Mouse (Mus musculus): ENCODE measurements around the gene Ccni. TPM values are rescaled to one million over a fixed set of nuclear protein-coding genes. Genes with fewer than 3 reads are reported as not detected.

The Ccni gene
- polyA plus RNA-seq, 1 experiment = 117 TPM

- H3K4me3 ChIP-seq (ENCODE audit: low read depth, low read length) = no peak overlapping the region
- H3K4me1 ChIP-seq (ENCODE audit: control insufficient read depth, insufficient read depth, insufficient read length, low read length) = 0 out of 2 replicates have a peak, but pooled peaks cover 2% of the 10 kb centered on the region
- peaks cover 34% of the 10 kb centered on the region for H3K36me3 ChIP-seq (ENCODE audit: control insufficient read depth, insufficient read depth, low read length)
- H3K27me3 ChIP-seq (ENCODE audit: control insufficient read depth, insufficient read depth, low read length) = no peaks in the 10 kb centered on the region
- no peak for TF ChIP-seq CTCF (IDR thresholded peaks at IDR 0.05; ENCODE audit: extremely low read depth, insufficient read length, insufficient replicate concordance, low read depth, low read length)
- TF ChIP-seq POLR2A (IDR thresholded peaks at IDR 0.05; ENCODE audit: low read depth, low read length) = no peak
- H3K27ac ChIP-seq (ENCODE audit: insufficient read depth, low read depth, low read length) = no peak overlapping the region
- 86% methylated on average over 3 of the region's 3 CpGs for WGBS
These were observed 8.1 kb downstream of the Ccni start for GRCm38 (mm10) chr5:93198232-93198631.

- peaks cover 41% of the 10 kb centered on the region for H3K36me3 ChIP-seq (ENCODE audit: control insufficient read depth, insufficient read depth, low read length)
- no peak overlapping the region for H3K27ac ChIP-seq (ENCODE audit: insufficient read depth, low read depth, low read length)
- H3K4me3 ChIP-seq (ENCODE audit: low read depth, low read length) = no peak overlapping the region
- 96% methylated on average over 5 of the region's 5 CpGs for WGBS
- no peaks in the 10 kb centered on the region for H3K27me3 ChIP-seq (ENCODE audit: control insufficient read depth, insufficient read depth, low read length)
- H3K4me1 ChIP-seq (ENCODE audit: control insufficient read depth, insufficient read depth, insufficient read length, low read length) = no peaks in the 10 kb centered on the region
- no peak for TF ChIP-seq POLR2A (IDR thresholded peaks at IDR 0.05; ENCODE audit: low read depth, low read length)
- TF ChIP-seq CTCF (IDR thresholded peaks at IDR 0.05; ENCODE audit: extremely low read depth, insufficient read length, insufficient replicate concordance, low read depth, low read length) = no peak
These were observed 15.9 kb downstream of the Ccni start for GRCm38 (mm10) chr5:93190428-93190827.

GRCm38 (mm10) chr5:93189607-93190006 is 16.7 kb downstream of the Ccni start:
- no peak overlapping the region for H3K4me3 ChIP-seq (ENCODE audit: low read depth, low read length)
- H3K27me3 ChIP-seq (ENCODE audit: control insufficient read depth, insufficient read depth, low read length) = no peaks in the 10 kb centered on the region
- no peaks in the 10 kb centered on the region for H3K4me1 ChIP-seq (ENCODE audit: control insufficient read depth, insufficient read depth, insufficient read length, low read length)
- no peak overlapping the region for H3K27ac ChIP-seq (ENCODE audit: insufficient read depth, low read depth, low read length)
- H3K36me3 ChIP-seq (ENCODE audit: control insufficient read depth, insufficient read depth, low read length) = peaks cover 41% of the 10 kb centered on the region
- WGBS = 68% methylated on average over 3 of the region's 3 CpGs
- no peak for TF ChIP-seq CTCF (IDR thresholded peaks at IDR 0.05; ENCODE audit: extremely low read depth, insufficient read length, insufficient replicate concordance, low read depth, low read length)
- TF ChIP-seq POLR2A (IDR thresholded peaks at IDR 0.05; ENCODE audit: low read depth, low read length) = no peak

- H3K27me3 ChIP-seq (ENCODE audit: control insufficient read depth, insufficient read depth, low read length) = no peaks in the 10 kb centered on the region
- no peak for TF ChIP-seq POLR2A (IDR thresholded peaks at IDR 0.05; ENCODE audit: low read depth, low read length)
- TF ChIP-seq CTCF (IDR thresholded peaks at IDR 0.05; ENCODE audit: extremely low read depth, insufficient read length, insufficient replicate concordance, low read depth, low read length) = no peak
- H3K36me3 ChIP-seq (ENCODE audit: control insufficient read depth, insufficient read depth, low read length) = peaks cover 43% of the 10 kb centered on the region
- H3K4me1 ChIP-seq (ENCODE audit: control insufficient read depth, insufficient read depth, insufficient read length, low read length) = no peaks in the 10 kb centered on the region
- no peak overlapping the region for H3K27ac ChIP-seq (ENCODE audit: insufficient read depth, low read depth, low read length)
- 79% methylated on average over 6 of the region's 6 CpGs for WGBS
- H3K4me3 ChIP-seq (ENCODE audit: low read depth, low read length) = no peak overlapping the region
These were observed 21.7 kb downstream of the Ccni start for GRCm38 (mm10) chr5:93184548-93184947.

GRCm38 (mm10) chr5:93183311-93183710 is 23.0 kb downstream of the Ccni start:
- no peak for TF ChIP-seq CTCF (IDR thresholded peaks at IDR 0.05; ENCODE audit: extremely low read depth, insufficient read length, insufficient replicate concordance, low read depth, low read length)
- TF ChIP-seq POLR2A (IDR thresholded peaks at IDR 0.05; ENCODE audit: low read depth, low read length) = no peak
- Histone ChIP-seq H3K4me1 (ENCODE audit: control insufficient read depth, insufficient read depth, insufficient read length, low read length) (no peaks in the 10 kb centered on the region), H3K27ac (ENCODE audit: insufficient read depth, low read depth, low read length) (no peak overlapping the region), H3K36me3 (ENCODE audit: control insufficient read depth, insufficient read depth, low read length) (peaks cover 39% of the 10 kb centered on the region), H3K27me3 (ENCODE audit: control insufficient read depth, insufficient read depth, low read length) (no peaks in the 10 kb centered on the region), H3K4me3 (ENCODE audit: low read depth, low read length) (no peak overlapping the region)
- WGBS = 83% methylated on average over 6 of the region's 6 CpGs

GRCm38 (mm10) chr5:93180252-93180651 is 26.0 kb downstream of the Ccni start:
- TF ChIP-seq POLR2A (IDR thresholded peaks at IDR 0.05; ENCODE audit: low read depth, low read length) (no peak), CTCF (IDR thresholded peaks at IDR 0.05; ENCODE audit: extremely low read depth, insufficient read length, insufficient replicate concordance, low read depth, low read length) (no peak)

GRCm38 (mm10) chr5:93178616-93179015 is 27.7 kb downstream of the Ccni start:
- Histone ChIP-seq H3K4me1 (ENCODE audit: control insufficient read depth, insufficient read depth, insufficient read length, low read length) (no peaks in the 10 kb centered on the region), H3K27ac (ENCODE audit: insufficient read depth, low read depth, low read length) (no peak overlapping the region), H3K4me3 (ENCODE audit: low read depth, low read length) (no peak overlapping the region), H3K36me3 (ENCODE audit: control insufficient read depth, insufficient read depth, low read length) (peaks cover 25% of the 10 kb centered on the region), H3K27me3 (ENCODE audit: control insufficient read depth, insufficient read depth, low read length) (no peaks in the 10 kb centered on the region)
- WGBS = 62% methylated on average over 6 of the region's 6 CpGs
- TF ChIP-seq POLR2A (IDR thresholded peaks at IDR 0.05; ENCODE audit: low read depth, low read length) (no peak), CTCF (IDR thresholded peaks at IDR 0.05; ENCODE audit: extremely low read depth, insufficient read length, insufficient replicate concordance, low read depth, low read length) (no peak)

More at GRCm38 (mm10) chr5:93180252-93180651, 26.0 kb downstream of the Ccni start:
- no peak overlapping the region for H3K4me3 ChIP-seq (ENCODE audit: low read depth, low read length)
- H3K27me3 ChIP-seq (ENCODE audit: control insufficient read depth, insufficient read depth, low read length) = no peaks in the 10 kb centered on the region
- no peak overlapping the region for H3K27ac ChIP-seq (ENCODE audit: insufficient read depth, low read depth, low read length)
- WGBS = 34% methylated on average over 2 of the region's 2 CpGs
- H3K4me1 ChIP-seq (ENCODE audit: control insufficient read depth, insufficient read depth, insufficient read length, low read length) = no peaks in the 10 kb centered on the region
- H3K36me3 ChIP-seq (ENCODE audit: control insufficient read depth, insufficient read depth, low read length) = peaks cover 26% of the 10 kb centered on the region
